Mouse (Mus musculus) myocyte (in vitro differentiated cells): ENCODE measurements at regions not wholly inside any gene's neighbourhood (a gene's known extent, or its start where the extent isn't known, plus 50 kb on each side); places are given as distances from the start of the nearest gene placed in this dataset.

Experiments used
- E2F4 ChIP-seq: IDR thresholded peaks from one replicate; pipeline ENCODE4 v1.6.1; 2011; ENCODE audit warnings: mild to moderate bottlenecking, control low read depth, moderate library complexity; ENCODE audit not compliant: insufficient read depth
- MAX ChIP-seq: IDR thresholded peaks from one replicate; pipeline ENCODE4 v1.6.1; 2011; ENCODE audit warnings: low read depth, mild to moderate bottlenecking, control low read depth
- POLR2A ChIP-seq: IDR thresholded peaks from one replicate; pipeline ENCODE4 v1.6.1; 2011; ENCODE audit warnings: low read depth, mild to moderate bottlenecking, control low read depth, moderate library complexity; ENCODE audit not compliant: insufficient read length
- POLR2AphosphoS2 ChIP-seq: IDR thresholded peaks from one replicate; pipeline ENCODE4 v1.6.1; 2011; ENCODE audit warnings: low read depth, control low read depth; ENCODE audit not compliant: insufficient read length
- SRF ChIP-seq: IDR thresholded peaks from one replicate; pipeline ENCODE4 v1.6.1; 2011; ENCODE audit warnings: low read depth; ENCODE audit not compliant: control insufficient read depth, insufficient read length
- TCF12 ChIP-seq: IDR thresholded peaks from one replicate; pipeline ENCODE4 v1.6.1; 2011; ENCODE audit warnings: mild to moderate bottlenecking, control low read depth; ENCODE audit not compliant: poor library complexity, insufficient read depth, severe bottlenecking
- USF1 ChIP-seq: IDR thresholded peaks from one replicate; pipeline ENCODE4 v1.6.1; 2011; ENCODE audit warnings: low read depth, mild to moderate bottlenecking, control low read depth, moderate library complexity

DNA sequence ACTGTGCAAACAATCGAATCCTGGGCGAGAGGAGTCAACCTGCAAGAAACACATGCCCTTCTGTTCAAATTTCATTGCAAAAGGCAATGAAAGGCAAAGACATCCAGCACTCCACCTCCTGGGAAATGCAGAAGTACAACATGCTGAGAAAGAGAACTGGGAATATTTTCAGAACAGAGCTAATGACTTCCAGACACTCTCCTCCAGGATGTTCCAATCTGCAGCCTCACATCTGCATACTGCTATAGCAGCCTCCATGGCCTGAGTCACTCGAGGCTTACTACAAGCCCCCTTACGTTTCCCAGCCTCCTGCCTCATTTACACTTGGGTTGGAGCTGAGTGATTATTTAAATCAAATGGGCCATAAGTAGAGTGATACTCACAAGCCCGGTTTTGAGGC is 58.9 kb upstream of the Dcbld2 start:
- TF ChIP-seq POLR2A (no peak), MAX (no peak), E2F4 (no peak), TCF12 (no peak), POLR2AphosphoS2 (no peak), USF1 (no peak), SRF (no peak)
